Mouse (Mus musculus) intestine, embryonic 16.5 days (tissue): ENCODE measurements around the gene Pls1. TPM values are rescaled to one million over a fixed set of nuclear protein-coding genes. Genes with fewer than 3 reads are reported as not detected.

Experiments used
- ATAC-seq: fragments of 200-750 bp; cut with Nextera tagmentation; 2 replicates; pipeline ENCODE4 v1.8.0; 2017; ENCODE audit warnings: moderate TSS enrichment, moderate library complexity
- H3K27ac ChIP-seq: fragments of 300-500 bp; sonication (generic); 2 replicates; pipeline ENCODE4 v1.5.1; 2014; ENCODE audit warnings: mild to moderate bottlenecking, low read length
- H3K27me3 ChIP-seq: fragments of 300-500 bp; sonication (generic); replicated peaks from 2 replicates; pipeline ENCODE4 v1.6.1; 2014; ENCODE audit warnings: low read length, control low read depth, mixed read lengths; ENCODE audit not compliant: control insufficient read depth, insufficient read depth
- H3K36me3 ChIP-seq: fragments of 300-500 bp; sonication (generic); 2 replicates; pipeline ENCODE4 v1.6.1; 2014; ENCODE audit warnings: low read length, control low read depth; ENCODE audit not compliant: control insufficient read depth, insufficient read depth
- H3K4me1 ChIP-seq: fragments of 300-500 bp; sonication (generic); 2 replicates; pipeline ENCODE4 v1.6.1; 2014; ENCODE audit warnings: low read length, control low read depth, mixed read lengths; ENCODE audit not compliant: control insufficient read depth, insufficient read depth
- H3K4me2 ChIP-seq: fragments of 300-500 bp; sonication (generic); 2 replicates; pipeline ENCODE4 v1.6.1; 2014; ENCODE audit warnings: low read depth, low read length, control low read depth
- H3K4me3 ChIP-seq: fragments of 300-500 bp; sonication (generic); 2 replicates; pipeline ENCODE4 v1.5.1; 2014; ENCODE audit warnings: mild to moderate bottlenecking, low read length
- H3K9ac ChIP-seq: fragments of 300-500 bp; sonication (generic); 2 replicates; pipeline ENCODE4 v1.6.1; 2014; ENCODE audit warnings: low read depth, low read length
- H3K9me3 ChIP-seq: fragments of 300-500 bp; sonication (generic); 2 replicates; pipeline ENCODE4 v1.6.1; 2016; ENCODE audit warnings: low read length, control low read depth; ENCODE audit not compliant: control insufficient read depth
- WGBS: fragments of 180-500 bp; shearing (Covaris S2); extraction: QIAGEN DNeasy Blood & Tissue Kit; methylation state at CpG from one replicate; pipeline ENCODE4 v1.1.7; 2014; 5-methylcytosine and 5-hydroxymethylcytosine counted together
- polyA plus RNA-seq: library from polyadenylated mRNA; unstranded; fragments of >200 nt; fragmentation: Nextera tagmentation; extraction: Ambion mirVana; gene quantifications from 2 replicates; pipeline ENCODE4 v1.2.1, GENCODE M21; 2015

The Pls1 gene
- polyA plus RNA-seq, 1 experiment from 2014 or later, result 143 TPM

DNA sequence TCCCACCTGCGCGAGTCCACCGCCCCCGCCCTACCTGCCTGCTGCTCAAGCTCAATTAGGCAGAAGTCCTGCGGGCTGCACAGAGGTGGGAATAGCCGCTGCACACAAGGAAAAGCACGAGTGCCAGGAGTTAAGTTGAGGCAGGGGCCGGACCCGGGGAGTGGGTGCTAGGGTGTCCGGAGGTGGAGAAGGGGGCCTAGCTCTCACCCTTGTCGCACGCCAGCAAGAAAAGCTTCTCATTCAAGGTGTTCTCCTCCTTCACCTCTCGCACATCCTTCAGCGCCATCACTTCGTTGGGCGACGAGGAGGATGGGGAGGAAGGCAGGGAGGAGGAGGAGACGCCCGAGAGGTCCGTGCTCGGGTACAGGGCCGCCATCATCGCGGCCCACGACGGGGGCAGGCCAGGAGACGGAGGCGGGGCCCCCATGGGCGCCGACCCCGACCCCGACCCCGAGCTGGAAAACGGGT is 95.6 kb downstream of the Pls1 start:
- no peaks in the 10 kb centered on the region for H3K36me3 ChIP-seq
- H3K27me3 ChIP-seq, result peaks cover 5% of the 10 kb centered on the region; the same call in 1 of the 2 replicates
- no peak; the same call in 1 of the 2 replicates for ATAC-seq
- peaks cover 12% of the 10 kb centered on the region; the same call in 1 of the 2 replicates for H3K4me1 ChIP-seq
- peak overlapping the region; percentile 79 for H3K4me3 ChIP-seq
- no peaks in the 10 kb centered on the region for H3K9me3 ChIP-seq
- no peak overlapping the region for H3K27ac ChIP-seq
- H3K9ac ChIP-seq, result peak overlapping the region; percentile 84
- peak overlapping the region; percentile 89 for H3K4me2 ChIP-seq
- 1% methylated on average over 33 of the region's 34 CpGs for WGBS

DNA sequence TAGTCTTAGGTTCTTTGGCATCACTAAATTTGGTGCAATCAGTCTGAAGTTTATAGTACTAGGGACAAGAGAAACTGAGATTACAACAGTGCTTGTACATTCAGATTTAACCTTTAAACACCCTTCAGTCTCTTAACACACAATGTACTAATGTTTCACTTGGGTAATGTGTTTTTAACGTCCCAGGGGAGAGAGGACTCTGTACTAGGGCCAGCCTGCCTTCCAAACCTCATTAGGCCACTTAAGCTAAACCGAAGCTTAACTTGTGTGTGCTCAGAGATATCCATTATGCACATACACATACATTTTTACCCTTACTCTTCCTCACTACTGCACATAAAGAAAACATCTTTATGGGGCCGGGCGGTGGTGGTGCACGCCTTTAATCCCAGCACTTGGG is 97.8 kb downstream of the Pls1 start:
- ATAC-seq, result no peak
- Histone ChIP-seq H3K27ac (no peak overlapping the region), H3K4me3 (no peak overlapping the region)

DNA sequence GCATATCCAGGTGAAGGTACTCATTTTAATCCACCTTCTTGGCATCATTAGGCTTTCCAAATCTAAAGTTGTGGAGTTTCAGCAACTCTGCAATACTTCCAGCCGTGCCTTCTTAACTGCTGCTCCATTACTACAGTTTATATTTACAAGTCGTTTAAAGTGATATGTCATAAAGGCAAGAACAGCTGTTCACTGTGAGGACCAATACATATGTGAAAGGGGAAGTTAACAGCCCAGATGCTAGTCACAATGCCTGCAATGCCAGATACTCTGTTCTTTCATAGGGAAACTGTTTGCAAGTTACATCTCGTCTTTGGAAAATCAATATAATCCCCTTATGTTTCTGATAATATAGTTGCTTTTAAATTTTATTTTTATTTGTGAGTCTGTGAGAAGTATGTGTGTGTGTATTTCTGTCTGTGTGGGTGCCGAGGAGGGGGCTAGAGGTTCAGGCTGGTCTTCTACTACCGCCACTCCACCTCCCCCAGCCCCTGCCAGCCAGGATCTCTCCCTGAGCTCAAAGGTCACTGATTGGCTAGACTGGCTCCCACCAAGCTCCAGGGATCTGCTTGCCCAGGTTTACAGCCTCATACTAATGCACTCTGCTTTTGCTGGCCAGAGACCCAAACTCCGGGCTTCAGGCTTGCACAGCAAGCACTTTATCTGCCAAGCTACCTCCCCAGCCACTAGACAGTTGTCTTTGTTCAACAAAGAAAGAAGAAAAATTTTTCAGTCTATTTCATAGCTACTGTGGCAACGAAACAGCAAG is 100.1 kb downstream of the Pls1 start:
- 0 out of 2 replicates have a peak, but pooled peaks have one; percentile 53 for ATAC-seq
- no peak overlapping the region for H3K4me2 ChIP-seq
- H3K27ac ChIP-seq, result no peak overlapping the region
- H3K36me3 ChIP-seq, result no peaks in the 10 kb centered on the region
- peaks cover 12% of the 10 kb centered on the region; the same call in 1 of the 2 replicates for H3K4me1 ChIP-seq
- no peak overlapping the region for H3K4me3 ChIP-seq
- H3K9ac ChIP-seq, result 0 out of 2 replicates have a peak overlapping the region, but pooled peaks have one; percentile 37
- WGBS, result 47% methylated on average over 7 of the region's 7 CpGs
- no peaks in the 10 kb centered on the region for H3K9me3 ChIP-seq
- H3K27me3 ChIP-seq, result peaks cover 5% of the 10 kb centered on the region; the same call in 1 of the 2 replicates

More for the DNA sequence above, 97.8 kb downstream of the Pls1 start:
- Histone ChIP-seq H3K36me3 (no peaks in the 10 kb centered on the region), H3K4me2 (no peak overlapping the region), H3K9me3 (no peaks in the 10 kb centered on the region), H3K27me3 (peaks cover 5% of the 10 kb centered on the region; the same call in 1 of the 2 replicates), H3K9ac (no peak overlapping the region), H3K4me1 (peaks cover 12% of the 10 kb centered on the region; the same call in 1 of the 2 replicates)
- WGBS, result 81% methylated on average over 5 of the region's 5 CpGs

DNA sequence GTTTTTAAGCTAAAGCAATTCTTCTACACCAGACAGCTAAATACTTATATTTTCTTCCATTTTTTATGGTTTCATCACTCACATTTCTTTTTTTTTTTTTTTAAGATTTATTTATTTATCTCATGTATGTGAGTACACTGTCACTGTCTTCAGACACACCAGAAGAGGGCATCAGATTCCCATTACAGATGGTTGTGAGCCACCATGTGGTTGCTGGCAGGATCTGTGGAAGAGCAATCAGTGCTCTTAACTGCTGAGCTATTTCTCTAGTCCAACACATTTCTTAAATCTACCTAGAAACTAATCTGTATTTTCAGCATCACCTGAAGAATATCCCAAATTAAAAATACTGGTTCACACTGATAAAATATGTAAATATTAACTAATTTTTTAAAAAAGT is 108.9 kb downstream of the Pls1 start:
- no peaks in the 10 kb centered on the region for H3K27me3 ChIP-seq

DNA sequence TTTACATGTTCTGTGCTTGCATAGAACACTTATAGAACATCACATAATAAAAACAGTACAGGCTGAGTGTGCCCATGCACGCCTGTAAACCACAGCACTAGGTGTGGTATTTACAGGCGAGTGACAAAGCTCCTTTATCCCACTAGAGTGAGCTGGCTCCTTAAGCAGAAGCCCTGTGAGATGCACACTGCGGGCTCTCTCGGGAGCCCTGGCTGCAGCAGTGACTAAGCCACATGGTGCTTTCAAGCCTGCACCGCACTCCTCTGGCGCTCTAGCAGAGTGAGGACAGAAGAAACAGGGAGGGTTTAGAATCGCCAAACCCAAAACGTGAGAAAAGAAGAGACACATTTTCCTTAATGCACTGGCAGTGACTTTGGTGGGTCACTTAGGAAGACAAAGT is 132.5 kb downstream of the Pls1 start:
- WGBS, result 45% methylated on average over 8 of the region's 8 CpGs
- no peak overlapping the region for H3K27ac ChIP-seq
- ATAC-seq, result no peak
- no peaks in the 10 kb centered on the region for H3K27me3 ChIP-seq
- no peak overlapping the region for H3K4me3 ChIP-seq
- H3K9ac ChIP-seq, result no peak overlapping the region
- no peak overlapping the region for H3K4me2 ChIP-seq
- no peaks in the 10 kb centered on the region for H3K36me3 ChIP-seq
- no peaks in the 10 kb centered on the region for H3K4me1 ChIP-seq
- no peaks in the 10 kb centered on the region for H3K9me3 ChIP-seq

More for the DNA sequence above, 108.9 kb downstream of the Pls1 start:
- Histone ChIP-seq H3K9me3 (no peaks in the 10 kb centered on the region), H3K27ac (no peak overlapping the region), H3K4me1 (no peaks in the 10 kb centered on the region), H3K4me2 (no peak overlapping the region), H3K4me3 (no peak overlapping the region), H3K9ac (no peak overlapping the region), H3K36me3 (no peaks in the 10 kb centered on the region)
- ATAC-seq, result no peak

DNA sequence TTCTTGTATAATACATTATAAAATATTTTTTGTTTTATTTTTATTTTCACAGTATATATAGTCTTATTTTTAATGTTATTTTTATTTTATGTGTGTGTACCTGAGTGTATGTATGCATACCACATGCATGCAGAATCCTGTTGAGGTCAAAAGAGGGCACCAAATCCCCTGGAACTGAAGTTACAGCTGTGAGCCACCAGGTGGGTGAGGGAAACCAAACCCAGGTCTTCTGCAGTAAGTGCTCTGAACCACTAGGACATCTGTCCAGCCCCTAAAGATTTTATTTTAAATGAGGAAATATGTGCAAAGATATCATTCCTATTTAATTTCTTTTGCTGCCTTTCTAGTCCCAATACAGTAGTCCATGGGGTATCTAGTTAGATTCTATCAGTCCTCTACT is 136.2 kb downstream of the Pls1 start:
- Histone ChIP-seq H3K9ac (no peak overlapping the region), H3K4me2 (no peak overlapping the region), H3K36me3 (no peaks in the 10 kb centered on the region), H3K4me3 (no peak overlapping the region), H3K27ac (no peak overlapping the region), H3K27me3 (no peaks in the 10 kb centered on the region), H3K9me3 (no peaks in the 10 kb centered on the region), H3K4me1 (no peaks in the 10 kb centered on the region)
- ATAC-seq, result no peak

DNA sequence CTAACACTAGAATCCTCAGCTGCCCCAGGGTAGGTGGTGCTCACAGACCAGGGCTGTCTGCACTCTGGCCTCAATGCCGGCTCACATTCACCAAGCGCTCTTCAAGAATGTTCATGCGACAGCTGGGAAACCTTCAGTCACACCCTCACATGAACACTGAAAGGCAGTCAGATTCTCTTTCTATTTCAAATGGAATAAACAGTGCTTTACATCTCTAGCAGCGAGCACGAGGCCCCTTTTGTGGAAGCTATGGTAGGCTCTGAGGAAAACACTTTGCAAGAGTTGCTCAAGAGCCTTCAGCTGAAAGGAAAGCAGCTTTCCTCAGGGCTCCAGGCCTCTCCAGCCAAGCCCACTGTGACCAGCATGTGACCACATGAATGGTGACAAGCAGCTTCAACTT is 139.7 kb downstream of the Pls1 start:
- H3K4me3 ChIP-seq, result no peak overlapping the region
- H3K4me1 ChIP-seq, result no peaks in the 10 kb centered on the region
- no peak overlapping the region for H3K27ac ChIP-seq
- H3K27me3 ChIP-seq, result no peaks in the 10 kb centered on the region
- WGBS, result 82% methylated on average over 5 of the region's 5 CpGs
- no peak for ATAC-seq
- no peaks in the 10 kb centered on the region for H3K36me3 ChIP-seq
- H3K4me2 ChIP-seq, result no peak overlapping the region
- no peaks in the 10 kb centered on the region for H3K9me3 ChIP-seq
- H3K9ac ChIP-seq, result no peak overlapping the region

DNA sequence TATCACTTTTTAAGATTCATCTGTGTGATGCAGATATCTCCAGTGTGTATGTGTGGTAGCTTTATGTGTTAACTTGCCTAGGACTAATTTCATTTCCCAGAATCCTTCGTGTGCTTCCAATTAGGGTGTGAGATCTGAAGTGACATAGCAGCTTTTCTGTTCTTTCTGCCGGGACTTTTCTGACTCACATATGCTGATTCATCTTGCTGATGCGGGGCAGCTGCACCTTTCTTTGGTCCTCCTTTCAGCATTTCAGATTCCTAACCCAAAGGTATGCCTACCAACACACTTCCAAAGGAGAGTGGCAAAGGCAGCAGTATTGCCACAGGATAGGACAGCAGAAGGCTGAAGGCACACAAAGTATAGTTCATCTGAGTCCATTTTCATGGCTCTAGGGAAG is 141.0 kb downstream of the Pls1 start:
- H3K9me3 ChIP-seq, result no peaks in the 10 kb centered on the region
- H3K4me3 ChIP-seq, result no peak overlapping the region
- H3K9ac ChIP-seq, result no peak overlapping the region
- no peak overlapping the region for H3K27ac ChIP-seq
- ATAC-seq, result no peak
- H3K36me3 ChIP-seq, result no peaks in the 10 kb centered on the region
- WGBS, result 84% methylated on average over 3 of the region's 3 CpGs
- H3K27me3 ChIP-seq, result no peaks in the 10 kb centered on the region
- no peak overlapping the region for H3K4me2 ChIP-seq
- H3K4me1 ChIP-seq, result no peaks in the 10 kb centered on the region
